Mouse (Mus musculus) bone marrow macrophage, adult 2 months (primary cell): ENCODE measurements around the gene Eral1.

Source experiments
- CTCF ChIP-seq: IDR thresholded peaks from 2 replicates; pipeline ENCODE4 v1.5.1; 2012; ENCODE audit warnings: low read depth, mild to moderate bottlenecking, low read length, moderate library complexity
- POLR2A ChIP-seq: IDR thresholded peaks from 2 replicates; pipeline ENCODE4 v1.6.1; 2012; ENCODE audit warnings: mild to moderate bottlenecking, low read depth, low read length, borderline replicate concordance

GRCm38 (mm10) chr11:78031947-78032808 is 48.0 kb downstream of the Eral1 start, which contains the start of gene Dhrs13:
- no peak for TF ChIP-seq POLR2A
- peak; percentile 74 for TF ChIP-seq CTCF
